Mouse (Mus musculus) ovary, postnatal 14 days (tissue): ENCODE measurements around the gene Olfr1031.
"Not testable (repeated sequence)": the region's sequence is repeated elsewhere in the genome, so short reads cannot be mapped to it uniquely, and the experiment has no call there.

ENCODE experiments used
- DNase-seq: peaks from one replicate; pipeline ENCODE4 v3.0.0; 2022; ENCODE audit warnings: low spot score

The Olfr1031 gene

GRCm38 (mm10) chr2:85990004-85990403 lies at the start of gene Olfr1031:
Olfr1031 (plus strand) TSS chr2:85990304.
- no peak for DNase-seq

- no peak for DNase-seq
These were observed 40.0 kb upstream of the Olfr1031 start, which contains the start of gene Olfr1028 for GRCm38 (mm10) chr2:85950137-85950536. Olfr1028 (plus strand) TSS chr2:85950437.

DNA sequence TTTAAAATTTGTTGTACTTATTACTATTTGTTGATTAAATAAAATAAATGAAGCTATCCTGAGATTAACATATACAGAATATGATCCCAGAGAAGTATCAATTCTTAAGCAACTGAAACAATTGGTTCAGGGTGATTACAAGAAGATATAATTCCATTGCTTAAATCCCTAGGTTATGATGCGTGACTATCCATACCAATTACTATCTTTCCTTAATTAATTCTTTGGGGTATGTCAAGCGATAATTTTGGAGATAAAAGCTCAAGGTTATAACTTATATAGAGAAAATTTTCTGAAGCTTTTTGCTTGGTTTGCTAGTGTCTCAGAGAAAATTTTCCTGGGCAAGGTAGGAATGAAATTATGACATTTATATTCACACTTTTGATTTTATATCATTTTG lies 16.5 kb upstream of the Olfr1031 start, which contains the start of gene Olfr1029:
Gene Olfr1029 (plus strand): TSS at position 301 of the 400 bp plus-strand sequence.
- DNase-seq = no peak

- DNase-seq = no peak
These were observed 11.1 kb upstream of the Olfr1031 start, which contains the start of gene Olfr1030 for GRCm38 (mm10) chr2:85978976-85979375. Olfr1030 (plus strand) TSS chr2:85979276.

GRCm38 (mm10) chr2:86005240-86005639 lies 15.1 kb downstream of the Olfr1031 start, which contains the start of gene Olfr1032:
Olfr1032 (plus strand) TSS chr2:86005540.
- no peak for DNase-seq

DNA sequence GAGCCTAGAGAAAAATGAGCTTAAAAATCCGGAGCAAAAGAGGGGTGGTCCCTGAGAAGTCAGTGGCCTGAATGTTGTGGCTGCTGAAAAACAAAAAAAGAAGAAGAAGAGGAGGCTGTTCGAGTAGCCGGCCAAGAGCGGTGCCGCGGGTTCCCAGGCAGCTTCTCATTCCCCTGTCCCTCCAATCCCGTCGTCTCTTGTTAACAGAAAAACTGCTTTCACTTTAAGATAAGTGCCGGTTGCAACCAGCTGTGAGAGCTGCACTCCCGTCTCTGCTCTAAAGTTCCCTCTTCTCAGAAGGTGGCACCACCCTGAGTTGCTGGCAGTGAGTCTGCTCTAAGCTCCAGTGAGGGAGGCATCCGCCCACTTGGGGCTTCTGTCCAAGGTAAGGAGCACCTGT lies 30.3 kb downstream of the Olfr1031 start, which contains the start of gene Olfr1033:
Gene Olfr1033 (plus strand): TSS at position 228 of the 400 bp plus-strand sequence.
- DNase-seq = peak; percentile 6

- not testable (repeated sequence) for DNase-seq
These were observed 31.4 kb downstream of the Olfr1031 start for GRCm38 (mm10) chr2:86021518-86021917.
